In genomic region chr2:179535204-179535603, GRCm38 (mm10) we compare ENCODE assay signal across 30 mouse cellular contexts.
DNase-seq lines count a peak whose midpoint lies in the region; ATAC-seq and TF ChIP-seq lines count a peak whose summit lies in the region.
"Had no signal": no experiment of that assay in that cellular context is flagged by ENCODE, and none has a peak within 500 bp of the region (broad histone marks: within the 10 kb centered on the region; RNA-seq: fewer than 3 reads in every experiment).

No protein-coding gene starts in this region.

- no peaks in the 10 kb centered on the region for H3K36me3 ChIP-seq in forebrain, embryonic 10.5 days (replicated peaks)
- no peaks in the 10 kb centered on the region for H3K36me3 ChIP-seq in forebrain, postnatal 0 days (ENCODE audit: insufficient read depth)
- no peaks in the 10 kb centered on the region for H3K36me3 ChIP-seq in neural tube, embryonic 13.5 days
- H3K36me3 ChIP-seq in neural tube, embryonic 15.5 days = no peaks in the 10 kb centered on the region
- H3K36me3 ChIP-seq in limb, embryonic 11.5 days (ENCODE audit: control insufficient read depth, insufficient read depth, low read length) = no peaks in the 10 kb centered on the region
- H3K36me3 ChIP-seq: heart, embryonic 13.5 days; intestine, embryonic 15.5 days had no signal

- H3K27me3 ChIP-seq in forebrain, embryonic 10.5 days (ENCODE audit: poor library complexity, severe bottlenecking) = peaks cover 48% of the 10 kb centered on the region
- no peaks in the 10 kb centered on the region for H3K27me3 ChIP-seq in forebrain, postnatal 0 days (ENCODE audit: insufficient read depth, low read length)
- no peaks in the 10 kb centered on the region for H3K27me3 ChIP-seq in neural tube, embryonic 13.5 days
- H3K27me3 ChIP-seq in neural tube, embryonic 15.5 days (replicated peaks) = no peaks in the 10 kb centered on the region
- no peaks in the 10 kb centered on the region for H3K27me3 ChIP-seq in limb, embryonic 11.5 days (ENCODE audit: control insufficient read depth, insufficient read depth, low read length)
- H3K27me3 ChIP-seq: CH12.LX; intestine, embryonic 15.5 days had no signal

- no peak overlapping the region for H3K4me3 ChIP-seq in forebrain, embryonic 10.5 days
- no peak overlapping the region for H3K4me3 ChIP-seq in forebrain, postnatal 0 days (ENCODE audit: low read depth, low read length)
- no peak overlapping the region for H3K4me3 ChIP-seq in neural tube, embryonic 13.5 days
- H3K4me3 ChIP-seq in neural tube, embryonic 15.5 days (replicated peaks) = no peak overlapping the region
- no peak overlapping the region for H3K4me3 ChIP-seq in limb, embryonic 11.5 days (ENCODE audit: low read depth, low read length)
- H3K4me3 ChIP-seq: gastrocnemius, adult 2 months; heart, adult 2 months; heart, embryonic 13.5 days; intestine, embryonic 15.5 days had no signal

- peaks cover 94% of the 10 kb centered on the region for H3K4me1 ChIP-seq in forebrain, embryonic 10.5 days
- H3K4me1 ChIP-seq in forebrain, postnatal 0 days (ENCODE audit: insufficient read depth) = no peaks in the 10 kb centered on the region
- peaks cover 68% of the 10 kb centered on the region for H3K4me1 ChIP-seq in neural tube, embryonic 13.5 days (replicated peaks)
- H3K4me1 ChIP-seq in neural tube, embryonic 15.5 days = peaks cover 50% of the 10 kb centered on the region
- peaks cover 23% of the 10 kb centered on the region for H3K4me1 ChIP-seq in limb, embryonic 11.5 days (ENCODE audit: control insufficient read depth, insufficient read depth, low read length)
- H3K4me1 ChIP-seq: heart, embryonic 13.5 days; intestine, embryonic 15.5 days had no signal

- peak; percentile 41 for DNase-seq in forebrain, embryonic 10.5 days (ENCODE audit: extremely low spot score, low spot score)
- no peak for DNase-seq in forebrain, postnatal 0 days
- DNase-seq in limb, embryonic 11.5 days (ENCODE audit: low spot score) = no peak
- no peak for DNase-seq in spleen, postnatal 36 days (ENCODE audit: low spot score in 2 of 2)
- DNase-seq in cerebellum, adult 9-11 months = no peak
- DNase-seq: adrenal gland, adult 2 months; adrenal gland, postnatal 36 days; cerebellum, adult 2 months; cerebellum, postnatal 36 days; gastrocnemius, adult 2 months; gastrocnemius, postnatal 36 days; heart, adult 2 months; heart, postnatal 10 days; kidney, adult 2 months; layer of hippocampus, postnatal 36 days; left cerebral cortex, postnatal 4 days; liver; lung, adult 2 months; lung, postnatal 10 days; right cerebral cortex, postnatal 4 days had no signal

- TF ChIP-seq CTCF in forebrain, postnatal 0 days (IDR thresholded peaks at IDR 0.05; ENCODE audit: low read depth) = no peak

- ATAC-seq in forebrain, postnatal 0 days = no peak
- ATAC-seq in neural tube, embryonic 13.5 days (ENCODE audit: low read depth) = no peak
- ATAC-seq in neural tube, embryonic 15.5 days (ENCODE audit: low FRiP score) = no peak
- 0 out of 2 replicates have a peak, but pooled peaks have one; percentile 25 for ATAC-seq in limb, embryonic 11.5 days (ENCODE audit: insufficient number of reproducible peaks, low FRiP score, low TSS enrichment, low read depth)
- ATAC-seq: activated CD4-positive, CD25-positive, alpha-beta regulatory T cell, adult 4 months; hindbrain, postnatal 0 days; intestine, embryonic 15.5 days had no signal

- no peak overlapping the region for H3K4me2 ChIP-seq in forebrain, postnatal 0 days (ENCODE audit: low read depth)
- H3K4me2 ChIP-seq in neural tube, embryonic 13.5 days = no peak overlapping the region
- H3K4me2 ChIP-seq in neural tube, embryonic 15.5 days = no peak overlapping the region
- no peak overlapping the region for H3K4me2 ChIP-seq in limb, embryonic 11.5 days (ENCODE audit: low read depth, severe bottlenecking)
- H3K4me2 ChIP-seq: heart, embryonic 13.5 days; intestine, embryonic 15.5 days had no signal

- no peak overlapping the region for H3K9ac ChIP-seq in forebrain, postnatal 0 days
- no peak overlapping the region for H3K9ac ChIP-seq in neural tube, embryonic 13.5 days
- H3K9ac ChIP-seq in neural tube, embryonic 15.5 days (replicated peaks) = no peak overlapping the region
- no peak overlapping the region for H3K9ac ChIP-seq in limb, embryonic 11.5 days (ENCODE audit: low read length)
- H3K9ac ChIP-seq: heart, embryonic 13.5 days; intestine, embryonic 15.5 days; liver, embryonic 14.5 days had no signal

- H3K9me3 ChIP-seq in forebrain, embryonic 10.5 days = no peaks in the 10 kb centered on the region
- no peaks in the 10 kb centered on the region for H3K9me3 ChIP-seq in forebrain, postnatal 0 days (ENCODE audit: low read length)
- no peaks in the 10 kb centered on the region for H3K9me3 ChIP-seq in neural tube, embryonic 13.5 days
- no peaks in the 10 kb centered on the region for H3K9me3 ChIP-seq in neural tube, embryonic 15.5 days (replicated peaks)
- H3K9me3 ChIP-seq in limb, embryonic 11.5 days (ENCODE audit: control insufficient read depth, low read length) = no peaks in the 10 kb centered on the region
- H3K9me3 ChIP-seq: heart, embryonic 13.5 days; intestine, embryonic 15.5 days had no signal

- WGBS in forebrain, embryonic 10.5 days = 7% methylated on average over 6 of the region's 6 CpGs
- 11% methylated on average over 6 of the region's 6 CpGs for WGBS in forebrain, postnatal 0 days
- 20% methylated on average over 6 of the region's 6 CpGs for WGBS in neural tube, embryonic 13.5 days
- WGBS in neural tube, embryonic 15.5 days = 22% methylated on average over 6 of the region's 6 CpGs
- 22% methylated on average over 6 of the region's 6 CpGs for WGBS in limb, embryonic 11.5 days

- H3K27ac ChIP-seq in forebrain, embryonic 10.5 days = peak overlapping the region; percentile 82
- no peak overlapping the region for H3K27ac ChIP-seq in forebrain, postnatal 0 days (ENCODE audit: low read depth, low read length)
- peak overlapping the region; percentile 49; the same call in 1 of the 2 replicates for H3K27ac ChIP-seq in neural tube, embryonic 13.5 days (replicated peaks)
- no peak overlapping the region for H3K27ac ChIP-seq in neural tube, embryonic 15.5 days (replicated peaks)
- H3K27ac ChIP-seq in limb, embryonic 11.5 days (replicated peaks; ENCODE audit: low read depth, low read length) = no peak overlapping the region
- H3K27ac ChIP-seq: gastrocnemius, adult 2 months; heart, adult 2 months; heart, embryonic 13.5 days; hindbrain, postnatal 0 days; intestine, embryonic 15.5 days; kidney, postnatal 0 days; liver, embryonic 14.5 days; macrophage had no signal

Comparison
In these comparisons a context has a peak if more than half of its experiments do, and no peak if none do; other contexts are left out.
1. H3K27ac ChIP-seq: peak in forebrain, embryonic 10.5 days (single experiment) and neural tube, embryonic 13.5 days (single experiment); none in forebrain, postnatal 0 days (single experiment), neural tube, embryonic 15.5 days (single experiment) and limb, embryonic 11.5 days (single experiment).